Comparison of ENCODE assay signal across 15 mouse cellular contexts in genomic region chr14:79522387-79522786, GRCm38 (mm10). TPM values are rescaled to one million over a fixed set of nuclear protein-coding genes. Genes with fewer than 3 reads are reported as not detected.
DNase-seq lines count a peak whose midpoint lies in the region; ATAC-seq and TF ChIP-seq lines count a peak whose summit lies in the region.
"Had no signal": no experiment of that assay in that cellular context is flagged by ENCODE, and none has a peak within 500 bp of the region (broad histone marks: within the 10 kb centered on the region; RNA-seq: fewer than 3 reads in every experiment).

No protein-coding gene starts in this region.

- no peak for TF ChIP-seq RAD21 in MEL (IDR thresholded peaks at IDR 0.05; ENCODE audit: low read depth, low read length)

- TF ChIP-seq EP300 in MEL (IDR thresholded peaks at IDR 0.05; ENCODE audit: low read depth in 1 of 2, low read length in 2 of 2): peak in 1 of 2 experiments; percentile 37; a peak in 1 of 4 replicates
- TF ChIP-seq EP300 in liver, embryonic 14.5 days (IDR thresholded peaks at IDR 0.05; ENCODE audit: low read depth): no peak

- peak overlapping the region; percentile 76 for H3K27ac ChIP-seq in heart, embryonic 16.5 days (ENCODE audit: low read length)
- peak overlapping the region; percentile 100 for H3K27ac ChIP-seq in MEL (ENCODE audit: control insufficient read depth, low read depth, low read length)
- H3K27ac ChIP-seq in liver, embryonic 14.5 days: peak overlapping the region; percentile 37
- no peak overlapping the region for H3K27ac ChIP-seq in left cerebral cortex, adult 2 months
- H3K27ac ChIP-seq: hindbrain, embryonic 15.5 days; midbrain, embryonic 13.5 days had no signal

- 59% methylated on average over 9 of the region's 9 CpGs for WGBS in heart, embryonic 16.5 days
- WGBS in liver, embryonic 14.5 days (ENCODE audit: insufficient replicate concordance): 23% methylated on average over 9 of the region's 9 CpGs

- no peaks in the 10 kb centered on the region for H3K27me3 ChIP-seq in heart, embryonic 16.5 days (ENCODE audit: control insufficient read depth, insufficient read depth, low read length)
- no peaks in the 10 kb centered on the region for H3K27me3 ChIP-seq in MEL (ENCODE audit: control insufficient read depth in 1 of 2, insufficient read depth in 2 of 2, low read length in 2 of 2)
- H3K27me3 ChIP-seq in liver, embryonic 14.5 days (ENCODE audit: control insufficient read depth, insufficient read depth, low read length): no peaks in the 10 kb centered on the region
- no peaks in the 10 kb centered on the region for H3K27me3 ChIP-seq in splenic B cell, adult 2 months (ENCODE audit: control insufficient read depth, insufficient read depth, low read length, poor library complexity, severe bottlenecking)
- H3K27me3 ChIP-seq: hindbrain, embryonic 15.5 days; midbrain, embryonic 13.5 days had no signal

- no peak overlapping the region; the same call in 1 of the 2 replicates for H3K4me3 ChIP-seq in heart, embryonic 16.5 days (ENCODE audit: low read length)
- peak overlapping the region; percentile 1 to 37; a peak in 3 of 4 replicates for H3K4me3 ChIP-seq in MEL (ENCODE audit: control insufficient read depth in 1 of 2, insufficient read depth in 1 of 2, low read depth in 2 of 2, low read length in 2 of 2)
- H3K4me3 ChIP-seq in liver, embryonic 14.5 days (ENCODE audit: insufficient read depth in 1 of 2, low read depth in 2 of 2, low read length in 2 of 2): no peak overlapping the region
- no peak overlapping the region for H3K4me3 ChIP-seq in left cerebral cortex, adult 2 months
- H3K4me3 ChIP-seq: hindbrain, embryonic 15.5 days; midbrain, embryonic 13.5 days had no signal

- H3K79me2 ChIP-seq in MEL (ENCODE audit: control insufficient read depth, insufficient read depth, low read length, poor library complexity): peaks cover 74% of the 10 kb centered on the region

- TF ChIP-seq POLR2A in MEL (IDR thresholded peaks at IDR 0.05; ENCODE audit: control insufficient read depth in 1 of 2, insufficient read depth in 1 of 2, low read depth in 1 of 2, low read length in 2 of 2, poor library complexity in 1 of 2): no peak

- DNase-seq in heart, postnatal 25 days (ENCODE audit: low spot score): no peak
- DNase-seq in MEL (ENCODE audit: low read depth, low spot score): peak; percentile 71
- DNase-seq in liver, embryonic 14.5 days (ENCODE audit: low read depth in 3 of 3, low spot score in 3 of 3): no peak
- peak; percentile 64 for DNase-seq in splenic B cell, adult 2 months (ENCODE audit: low read depth, low spot score)
- DNase-seq in left cerebral cortex, adult 2 months (ENCODE audit: extremely low spot score in 1 of 2, low spot score in 2 of 2): no peak
- no peak for DNase-seq in embryo, embryonic 10.5 days (ENCODE audit: low spot score)
- no peak for DNase-seq in spleen, adult 12 weeks (ENCODE audit: low spot score)
- DNase-seq: adrenal gland, postnatal 36 days; cerebellum, adult 18-20 months; gastrocnemius, postnatal 25 days; lung, embryonic 14.5 days; right cerebral cortex, postnatal 14 days had no signal

- TF ChIP-seq CTCF in MEL (IDR thresholded peaks at IDR 0.05 in 2 of 3, conservative IDR thresholded peaks at IDR 0.05 in 1 of 3; ENCODE audit: control insufficient read depth in 1 of 3, insufficient read depth in 1 of 3, low read depth in 2 of 3, low read length in 3 of 3, poor library complexity in 1 of 3, severe bottlenecking in 1 of 3): no peak
- TF ChIP-seq CTCF in liver, embryonic 14.5 days (IDR thresholded peaks at IDR 0.05; ENCODE audit: low read depth): no peak
- no peak for TF ChIP-seq CTCF in left cerebral cortex, adult 2 months (IDR thresholded peaks at IDR 0.05)

- H3K9ac ChIP-seq in heart, embryonic 16.5 days (ENCODE audit: low read length): no peak overlapping the region
- H3K9ac ChIP-seq in MEL (ENCODE audit: control insufficient read depth, low read depth, low read length, poor library complexity, severe bottlenecking): peak overlapping the region; percentile 75
- no peak overlapping the region; the same call in 1 of the 2 replicates for H3K9ac ChIP-seq in liver, embryonic 14.5 days (replicated peaks)
- H3K9ac ChIP-seq: hindbrain, embryonic 15.5 days; lung, embryonic 14.5 days; midbrain, embryonic 13.5 days had no signal

- peaks cover 25% of the 10 kb centered on the region for H3K4me1 ChIP-seq in heart, embryonic 16.5 days (ENCODE audit: control insufficient read depth, insufficient read depth, low read length)
- peaks cover 26 to 31% of the 10 kb centered on the region in 2 experiments for H3K4me1 ChIP-seq in MEL (ENCODE audit: control insufficient read depth in 1 of 2, insufficient read depth in 2 of 2, low read length in 2 of 2)
- H3K4me1 ChIP-seq in liver, embryonic 14.5 days (replicated peaks; ENCODE audit: control insufficient read depth in 2 of 2, insufficient read depth in 2 of 2, low read length in 1 of 2): peaks cover 33 to 40% of the 10 kb centered on the region in 2 experiments
- H3K4me1 ChIP-seq: hindbrain, embryonic 15.5 days; midbrain, embryonic 13.5 days had no signal

- intact Hi-C loops in heart, postnatal 25 days (cut with DNase I): loop anchor here (5.0 kb wide), 1 partner anchor 35 kb away; no protein-coding TSS in a partner anchor
- intact Hi-C loops in left cerebral cortex, adult 2 months (cut with DNase I): no loop called here

- no peaks in the 10 kb centered on the region for H3K9me3 ChIP-seq in heart, embryonic 16.5 days (replicated peaks; ENCODE audit: control insufficient read depth, low read length)
- H3K9me3 ChIP-seq in MEL (replicated peaks; ENCODE audit: insufficient read depth, low read length): no peaks in the 10 kb centered on the region
- no peaks in the 10 kb centered on the region for H3K9me3 ChIP-seq in liver, embryonic 14.5 days (ENCODE audit: control insufficient read depth, low read length)
- H3K9me3 ChIP-seq: hindbrain, embryonic 15.5 days; midbrain, embryonic 13.5 days had no signal

- H3K36me3 ChIP-seq in heart, embryonic 16.5 days (ENCODE audit: control insufficient read depth, insufficient read depth): no peaks in the 10 kb centered on the region
- peaks cover 0 to 51% of the 10 kb centered on the region in 2 experiments; a peak in 2 of 4 replicates for H3K36me3 ChIP-seq in MEL (ENCODE audit: control insufficient read depth in 1 of 2, insufficient read depth in 2 of 2, low read length in 2 of 2)
- H3K36me3 ChIP-seq in liver, embryonic 14.5 days (replicated peaks; ENCODE audit: control insufficient read depth, insufficient read depth, low read depth): no peaks in the 10 kb centered on the region
- H3K36me3 ChIP-seq in splenic B cell, adult 2 months (ENCODE audit: control insufficient read depth, insufficient read depth, low read length, poor library complexity, severe bottlenecking): peaks cover 6% of the 10 kb centered on the region; the same call in 1 of the 2 replicates
- H3K36me3 ChIP-seq: hindbrain, embryonic 15.5 days; midbrain, embryonic 13.5 days had no signal

- no peak for ATAC-seq in heart, embryonic 16.5 days (replicated peaks; ENCODE audit: extremely low read depth, insufficient read depth, low FRiP score)
- ATAC-seq in liver, embryonic 14.5 days (ENCODE audit: insufficient read depth): no peak
- ATAC-seq: midbrain, embryonic 13.5 days had no signal

- peak overlapping the region; percentile 36 for H3K4me2 ChIP-seq in heart, embryonic 16.5 days (ENCODE audit: low read depth, low read length)
- peak overlapping the region; percentile 37 for H3K4me2 ChIP-seq in liver, embryonic 14.5 days (ENCODE audit: low read depth)
- H3K4me2 ChIP-seq: hindbrain, embryonic 15.5 days; lung, embryonic 14.5 days; midbrain, embryonic 13.5 days had no signal

TF ChIP-seq in MEL, 35 proteins besides CTCF, POLR2A, EP300 and RAD21 (continues in another document):
- TF ChIP-seq ZKSCAN1 (IDR thresholded peaks at IDR 0.05; ENCODE audit: low read depth, low read length) (no peak), ELF1 (IDR thresholded peaks at IDR 0.05; ENCODE audit: low read depth, low read length) (no peak), SIN3A (IDR thresholded peaks at IDR 0.05; ENCODE audit: low read length) (no peak), MYB (IDR thresholded peaks at IDR 0.05; ENCODE audit: low read depth, low read length) (0 out of 2 replicates have a peak, but pooled peaks have one; percentile 8), SMC3 (IDR thresholded peaks at IDR 0.05; ENCODE audit: low read depth, low read length) (no peak), GATA1 (IDR thresholded peaks at IDR 0.05; ENCODE audit: low read depth, low read length) (no peak), ETS1 (IDR thresholded peaks at IDR 0.05; ENCODE audit: low read depth, low read length) (peak; percentile 24; the same call in 1 of the 2 replicates), MYC (IDR thresholded peaks at IDR 0.05; ENCODE audit: low read depth, low read length) (peak; percentile 65; the same call in 1 of the 2 replicates), MXI1 (IDR thresholded peaks at IDR 0.05; ENCODE audit: low read depth, low read length) (peak; percentile 49; the same call in 1 of the 2 replicates), GABPA (IDR thresholded peaks at IDR 0.05; ENCODE audit: low read depth, low read length) (no peak), JUND (IDR thresholded peaks at IDR 0.05; ENCODE audit: low read depth, low read length) (no peak), ZMIZ1 (IDR thresholded peaks at IDR 0.05; ENCODE audit: low read depth, low read length) (no peak), MEF2A (IDR thresholded peaks at IDR 0.05; ENCODE audit: extremely low read depth, insufficient replicate concordance, low read depth, low read length, poor library complexity, severe bottlenecking) (no peak)

RNA-seq across cellular contexts. Expression of gene Wbp4, which starts 41.1 kb away (rescaled TPM):
- 26.8 and 27.6 TPM in 2 replicates for polyA plus RNA-seq in heart, embryonic 16.5 days (2015; fragmentation: Nextera tagmentation; extraction: Ambion mirVana)
- total RNA-seq in heart, postnatal 25 days (2021): 10 to 100 TPM; 18.8 to 21.6 TPM
- 14.5 and 15.9 TPM in 2 replicates for total RNA-seq in MEL (2012; rRNA removed)
- 10 to 100 TPM; 22.1 to 87.6 TPM for polyA plus RNA-seq in MEL (2012; ENCODE audit: insufficient read depth in 1 of 2, insufficient read length in 2 of 2, low read depth in 1 of 2, low replicate concordance in 2 of 2, missing spikeins in 1 of 2)
- 3.1 and 6.2 TPM in 2 replicates for polyA plus RNA-seq in liver, embryonic 14.5 days (2012; rRNA removed)
- polyA plus RNA-seq in liver, embryonic 14.5 days (2014; fragmentation: Nextera tagmentation; extraction: Ambion mirVana): 14.2 and 16.8 TPM in 2 replicates
- total RNA-seq in left cerebral cortex, adult 2 months (2021): 10 to 100 TPM; 47.7 to 52.0 TPM

RNA-seq across cellular contexts. Expression of gene Elf1, which starts 41.4 kb away (rescaled TPM):
- 9.9 and 12.3 TPM in 2 replicates for polyA plus RNA-seq in heart, embryonic 16.5 days (2015; fragmentation: Nextera tagmentation; extraction: Ambion mirVana)
- total RNA-seq in heart, postnatal 25 days (2021): 10 to 100 TPM; 15.2 to 17.0 TPM
- 21.5 and 27.3 TPM in 2 replicates for total RNA-seq in MEL (2012; rRNA removed)
- 10 to 100 TPM; 24.2 to 43.1 TPM for polyA plus RNA-seq in MEL (2012; ENCODE audit: insufficient read depth in 1 of 2, insufficient read length in 2 of 2, low read depth in 1 of 2, low replicate concordance in 2 of 2, missing spikeins in 1 of 2)
- polyA plus RNA-seq in liver, embryonic 14.5 days (2012; rRNA removed): 6.0 and 9.3 TPM in 2 replicates
- 8.7 and 9.9 TPM in 2 replicates for polyA plus RNA-seq in liver, embryonic 14.5 days (2014; fragmentation: Nextera tagmentation; extraction: Ambion mirVana)
- total RNA-seq in left cerebral cortex, adult 2 months (2021): 1 to 10 TPM; 4.1 to 4.6 TPM

Comparison
In these comparisons a context has a peak if more than half of its experiments do, and no peak if none do; other contexts are left out.
1. H3K4me3 ChIP-seq: peak in MEL (2 of 2); none in heart, embryonic 16.5 days (single experiment), liver, embryonic 14.5 days (0 of 2) and left cerebral cortex, adult 2 months (single experiment).
2. DNase-seq: peak in MEL (single experiment) and splenic B cell, adult 2 months (single experiment); none in heart, postnatal 25 days (single experiment), liver, embryonic 14.5 days (0 of 3), left cerebral cortex, adult 2 months (0 of 2), embryo, embryonic 10.5 days (single experiment) and spleen, adult 12 weeks (single experiment).